Mouse (Mus musculus): ENCODE data around the gene Romo1.

DNA sequence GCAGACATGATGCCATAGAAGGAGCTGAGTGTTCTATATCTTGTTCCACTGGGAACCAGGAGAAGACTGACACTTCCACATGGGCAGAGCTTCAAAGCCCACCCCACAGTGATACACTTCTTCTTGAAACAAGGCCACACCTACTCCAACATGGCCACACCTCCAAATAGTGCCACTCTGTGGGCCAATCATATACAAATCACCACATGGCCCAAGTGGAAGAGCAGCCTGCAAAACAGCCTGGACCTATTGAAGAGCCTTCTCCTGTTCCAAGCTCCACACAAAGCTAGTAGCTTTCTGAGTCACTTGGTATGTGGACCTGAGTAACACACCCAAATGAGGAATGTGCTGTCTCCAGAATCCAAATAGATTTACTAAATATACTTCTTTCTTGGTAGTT lies 24.3 kb upstream of the Romo1 start:
- no peak for TF ChIP-seq CTCF (conservative IDR thresholded peaks at IDR 0.05; ENCODE audit: insufficient read depth, insufficient read length, low read depth, low read length)
- no peak for TF ChIP-seq POLR2A (IDR thresholded peaks at IDR 0.05; ENCODE audit: low read depth, low read length)

Data from kidney, adult 2 months (tissue).